Mouse (Mus musculus) heart, embryonic 10.5 days (tissue): ENCODE measurements at regions not wholly inside any gene's neighbourhood (a gene's known extent, or its start where the extent isn't known, plus 50 kb on each side); places are given as distances from the start of the nearest gene placed in this dataset.
A peak's percentile ranks its signal among the peaks of the same experiment; 100 is the strongest.

ENCODE experiments used
- DNase-seq: peaks from one replicate; pipeline ENCODE4 v3.0.0-alpha.2; 2017; ENCODE audit warnings: low spot score
- H3K27ac ChIP-seq: fragments of 300-500 bp; sonication (generic); 2 replicates; pipeline ENCODE4 v1.5.1; 2016; ENCODE audit warnings: mild to moderate bottlenecking
- H3K27me3 ChIP-seq: fragments of 300-500 bp; sonication (generic); 2 replicates; pipeline ENCODE4 v1.6.1; 2016; ENCODE audit warnings: mild to moderate bottlenecking; ENCODE audit not compliant: poor library complexity, insufficient read depth, severe bottlenecking
- H3K36me3 ChIP-seq: fragments of 300-500 bp; sonication (generic); 2 replicates; pipeline ENCODE4 v1.6.1; 2016; ENCODE audit warnings: mild to moderate bottlenecking, moderate library complexity
- H3K4me1 ChIP-seq: fragments of 300-500 bp; sonication (generic); 2 replicates; pipeline ENCODE4 v1.6.1; 2016; ENCODE audit warnings: mild to moderate bottlenecking
- H3K4me3 ChIP-seq: fragments of 300-500 bp; sonication (generic); 2 replicates; pipeline ENCODE4 v1.5.1; 2016; ENCODE audit warnings: mild to moderate bottlenecking, moderate library complexity
- H3K9me3 ChIP-seq: fragments of 300-500 bp; sonication (generic); 2 replicates; pipeline ENCODE4 v1.6.1; 2016; ENCODE audit warnings: mild to moderate bottlenecking, moderate library complexity
- WGBS: fragments of 180-500 bp; shearing (Covaris S2); methylation state at CpG from one replicate; pipeline ENCODE4 v1.1.7; 2016; 5-methylcytosine and 5-hydroxymethylcytosine counted together

DNA sequence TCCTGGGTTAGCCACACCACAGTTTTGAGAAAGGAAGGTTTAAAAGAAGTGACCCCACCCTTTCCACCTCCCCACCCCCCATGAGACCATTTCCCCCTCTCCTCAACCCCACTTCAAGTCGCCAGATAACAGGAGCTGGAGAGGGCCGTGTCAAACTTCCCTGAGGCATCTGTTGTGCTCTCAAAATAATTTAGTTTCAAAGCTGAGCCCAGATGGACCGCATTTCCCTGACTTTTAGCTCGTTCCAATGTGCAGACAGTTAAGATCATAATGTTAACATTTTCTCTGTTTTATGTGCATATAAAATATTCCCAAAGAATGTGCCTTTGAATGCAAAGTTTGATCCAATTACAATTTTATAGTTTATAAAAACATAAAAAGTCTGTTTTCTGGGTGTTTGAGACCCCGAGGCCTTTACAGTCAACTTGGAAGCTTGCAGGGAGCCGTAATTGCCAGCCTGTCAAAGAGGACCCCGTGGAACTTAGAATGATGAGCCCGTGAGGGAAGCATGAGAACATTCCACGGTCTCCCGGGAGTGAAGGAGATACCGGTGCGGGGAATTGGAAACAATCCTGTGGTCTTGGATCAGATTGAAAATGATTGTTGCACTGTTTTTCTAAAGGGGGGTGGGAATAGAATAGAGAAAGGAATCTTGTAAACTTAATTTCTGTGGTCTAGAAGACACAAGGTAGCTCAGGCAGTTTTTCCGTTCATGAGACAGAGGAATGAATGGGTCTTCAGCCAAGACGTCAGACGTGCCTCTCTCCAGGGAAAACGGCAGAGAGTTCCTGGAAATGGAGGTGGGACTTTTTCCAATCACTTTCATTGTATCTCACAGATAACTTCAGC, 903.3 kb downstream of the Mrps31 start:
- 62% methylated on average over 16 of the region's 16 CpGs for WGBS
- Histone ChIP-seq H3K27me3 (no peaks in the 10 kb centered on the region), H3K4me3 (no peak overlapping the region), H3K4me1 (peaks cover 7% of the 10 kb centered on the region; the same call in 1 of the 2 replicates), H3K27ac (no peak overlapping the region), H3K36me3 (no peaks in the 10 kb centered on the region), H3K9me3 (no peaks in the 10 kb centered on the region)
- DNase-seq = no peak

DNA sequence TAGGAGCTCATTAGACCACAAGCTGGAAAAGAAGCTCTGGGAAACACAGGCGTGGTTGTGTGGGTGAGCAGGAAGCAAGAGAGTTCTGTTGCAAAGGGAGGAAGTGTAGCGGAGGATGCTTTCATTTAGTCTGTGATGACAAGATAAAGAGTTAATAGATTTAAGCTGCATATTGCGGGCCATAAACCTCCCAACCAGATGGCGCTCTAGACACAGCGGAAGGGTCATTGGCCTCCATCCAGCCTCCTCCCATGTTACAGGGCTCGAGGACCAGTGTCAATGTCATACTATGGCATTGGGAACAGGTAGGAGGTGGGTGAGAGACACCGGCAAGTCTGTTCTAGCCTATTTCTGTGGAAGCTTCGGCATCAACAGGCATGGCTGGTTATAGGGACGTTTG, 908.4 kb downstream of the Mrps31 start:
- Histone ChIP-seq H3K9me3 (no peaks in the 10 kb centered on the region), H3K27ac (0 out of 2 replicates have a peak overlapping the region, but pooled peaks have one; percentile 6), H3K27me3 (no peaks in the 10 kb centered on the region), H3K36me3 (no peaks in the 10 kb centered on the region), H3K4me3 (no peak overlapping the region), H3K4me1 (peaks cover 12% of the 10 kb centered on the region)
- DNase-seq = no peak
- WGBS = 62% methylated on average over 9 of the region's 9 CpGs

DNA sequence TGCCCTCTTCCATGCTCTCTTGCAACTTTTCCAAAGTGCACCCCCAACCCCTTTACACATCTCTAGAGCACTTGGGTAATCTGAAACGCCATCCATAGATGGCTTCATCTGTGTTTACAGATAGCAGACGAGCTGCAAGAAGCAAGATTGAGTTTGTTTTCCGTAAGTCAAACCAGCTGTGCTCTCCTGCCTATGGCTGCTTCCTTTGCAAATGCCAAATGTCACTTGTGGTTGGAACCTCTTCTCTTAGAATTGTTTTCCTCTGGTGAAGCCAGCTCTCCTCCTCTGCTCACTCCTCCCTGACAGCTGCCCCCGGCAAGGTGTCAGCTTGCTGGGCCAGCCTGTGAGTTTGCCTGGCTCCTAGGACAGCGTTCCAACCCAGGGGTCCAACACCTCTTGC, 910.0 kb downstream of the Mrps31 start:
- no peak overlapping the region for H3K4me3 ChIP-seq
- no peaks in the 10 kb centered on the region for H3K27me3 ChIP-seq
- peaks cover 12% of the 10 kb centered on the region for H3K4me1 ChIP-seq
- 38% methylated on average over 5 of the region's 5 CpGs for WGBS
- DNase-seq = no peak
- H3K27ac ChIP-seq = no peak overlapping the region
- H3K9me3 ChIP-seq = no peaks in the 10 kb centered on the region
- no peaks in the 10 kb centered on the region for H3K36me3 ChIP-seq

DNA sequence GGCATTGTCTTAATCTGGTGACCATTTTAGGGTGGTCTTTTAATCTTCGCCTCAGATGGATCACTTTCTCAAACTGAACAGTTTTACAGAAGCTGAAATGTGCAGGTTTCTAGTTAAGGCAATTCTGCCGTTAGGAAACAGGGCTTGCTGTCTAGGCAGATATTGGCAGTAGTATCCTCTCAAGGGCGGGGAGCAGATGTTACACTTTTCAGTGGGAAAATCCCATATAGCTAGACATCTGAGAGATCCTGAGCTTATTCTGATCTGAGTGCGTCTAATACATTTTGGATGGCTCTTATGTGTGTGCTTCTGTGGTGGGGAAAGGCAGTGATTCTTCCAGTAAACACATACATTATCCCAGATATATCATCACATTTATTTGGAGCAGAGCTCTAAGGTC, 916.1 kb downstream of the Mrps31 start:
- Histone ChIP-seq H3K27me3 (no peaks in the 10 kb centered on the region), H3K27ac (no peak overlapping the region), H3K9me3 (no peaks in the 10 kb centered on the region), H3K36me3 (no peaks in the 10 kb centered on the region), H3K4me1 (no peaks in the 10 kb centered on the region), H3K4me3 (no peak overlapping the region)
- 80% methylated on average over 4 of the region's 4 CpGs for WGBS
- no peak for DNase-seq

DNA sequence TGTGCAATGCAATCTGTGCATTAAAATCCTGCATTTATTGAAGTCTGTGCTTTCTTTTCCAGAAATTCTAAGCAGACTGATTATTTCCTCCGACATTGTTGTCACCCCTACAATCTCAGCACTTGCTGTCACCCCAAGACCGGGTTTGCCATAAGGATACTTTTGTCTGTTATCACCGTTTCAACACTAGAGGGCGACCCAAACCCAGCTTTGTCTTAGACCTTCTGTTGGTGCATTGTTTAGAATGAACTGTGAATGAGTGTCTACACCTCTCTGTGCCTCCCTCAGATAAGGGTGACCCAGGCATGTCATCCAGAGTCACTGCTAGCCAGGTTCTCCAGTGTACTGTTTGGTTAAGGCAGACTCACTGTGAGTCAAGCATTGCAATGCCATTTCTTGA, 933.0 kb downstream of the Mrps31 start:
- no peaks in the 10 kb centered on the region for H3K36me3 ChIP-seq
- no peak overlapping the region for H3K4me3 ChIP-seq
- DNase-seq = no peak
- peaks cover 4% of the 10 kb centered on the region; the same call in 1 of the 2 replicates for H3K9me3 ChIP-seq
- no peaks in the 10 kb centered on the region for H3K4me1 ChIP-seq
- H3K27ac ChIP-seq = no peak overlapping the region
- no peaks in the 10 kb centered on the region for H3K27me3 ChIP-seq
- 22% methylated on average over 4 of the region's 4 CpGs for WGBS

DNA sequence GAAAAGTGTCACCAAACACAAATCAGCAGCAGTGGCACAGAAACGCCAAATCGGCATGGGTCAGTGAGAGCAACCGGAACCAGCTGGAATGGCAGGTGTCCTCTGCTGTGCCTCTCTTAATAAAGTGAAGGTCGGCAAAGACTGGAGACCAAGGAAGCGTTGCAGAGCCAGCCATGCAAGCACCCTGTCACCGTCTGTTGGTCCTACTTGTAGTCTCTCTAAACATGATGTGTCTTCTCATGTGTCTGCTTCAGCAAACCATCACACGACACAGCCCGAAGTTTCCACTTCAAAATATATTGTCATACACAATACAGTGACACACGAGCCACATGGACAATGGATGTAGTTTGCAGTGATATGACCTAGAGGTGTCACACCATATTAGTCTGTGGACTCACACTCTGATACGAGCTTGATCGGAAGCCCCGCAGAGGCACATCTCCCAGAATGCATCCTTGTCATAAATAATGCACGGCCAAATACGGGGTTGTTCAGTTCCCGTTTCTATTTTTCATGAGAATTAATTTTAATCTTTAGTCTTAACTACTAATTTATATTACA, 940.3 kb downstream of the Mrps31 start:
- H3K36me3 ChIP-seq = no peaks in the 10 kb centered on the region
- H3K9me3 ChIP-seq = no peaks in the 10 kb centered on the region
- 86% methylated on average over 15 of the region's 15 CpGs for WGBS
- H3K27ac ChIP-seq = no peak overlapping the region
- no peaks in the 10 kb centered on the region for H3K27me3 ChIP-seq
- no peak for DNase-seq
- peaks cover 11% of the 10 kb centered on the region for H3K4me1 ChIP-seq
- no peak overlapping the region for H3K4me3 ChIP-seq

DNA sequence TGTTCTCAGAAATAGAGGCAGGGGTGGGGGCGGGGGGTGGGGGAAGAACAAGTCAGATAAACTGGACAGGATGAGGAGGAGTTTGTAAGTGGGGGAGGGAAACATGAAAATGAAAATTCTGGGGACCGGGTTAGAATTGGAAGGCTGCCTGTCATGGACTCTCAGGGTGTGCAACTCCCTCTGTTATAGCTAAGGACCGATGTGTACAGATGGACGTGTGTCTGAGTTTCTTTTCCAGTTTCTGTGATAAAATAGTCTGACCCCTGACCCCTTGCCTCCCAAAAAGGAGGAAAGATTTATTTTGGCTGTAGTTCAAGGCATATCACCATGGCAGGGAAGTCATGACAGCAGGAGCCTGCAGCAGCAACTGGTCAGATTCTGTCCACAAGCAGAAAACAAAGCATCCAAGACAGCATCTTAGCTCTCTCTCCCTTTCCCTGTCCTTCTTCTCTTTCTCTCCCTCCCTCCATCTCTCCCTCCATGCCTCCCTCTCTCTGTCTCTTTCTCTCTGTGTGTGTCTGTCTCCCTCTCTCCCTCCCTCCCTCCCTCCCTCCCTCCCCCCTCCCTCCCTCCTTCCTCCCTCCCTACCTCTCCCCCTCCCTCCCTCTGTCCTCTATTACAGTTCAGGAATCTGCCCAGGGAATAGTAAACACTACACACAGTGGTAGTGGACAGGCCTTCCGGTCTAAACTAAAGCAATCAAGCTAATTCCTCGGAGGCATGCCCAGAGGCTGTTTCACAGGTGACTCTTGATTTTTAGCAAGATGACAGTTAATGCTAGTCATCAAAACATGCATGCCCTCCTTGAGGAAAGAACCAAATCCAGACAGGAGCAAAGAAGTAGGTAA, 941.3 kb downstream of the Mrps31 start:
- 0 out of 2 replicates have a peak overlapping the region, but pooled peaks have one; percentile 39 for H3K27ac ChIP-seq

DNA sequence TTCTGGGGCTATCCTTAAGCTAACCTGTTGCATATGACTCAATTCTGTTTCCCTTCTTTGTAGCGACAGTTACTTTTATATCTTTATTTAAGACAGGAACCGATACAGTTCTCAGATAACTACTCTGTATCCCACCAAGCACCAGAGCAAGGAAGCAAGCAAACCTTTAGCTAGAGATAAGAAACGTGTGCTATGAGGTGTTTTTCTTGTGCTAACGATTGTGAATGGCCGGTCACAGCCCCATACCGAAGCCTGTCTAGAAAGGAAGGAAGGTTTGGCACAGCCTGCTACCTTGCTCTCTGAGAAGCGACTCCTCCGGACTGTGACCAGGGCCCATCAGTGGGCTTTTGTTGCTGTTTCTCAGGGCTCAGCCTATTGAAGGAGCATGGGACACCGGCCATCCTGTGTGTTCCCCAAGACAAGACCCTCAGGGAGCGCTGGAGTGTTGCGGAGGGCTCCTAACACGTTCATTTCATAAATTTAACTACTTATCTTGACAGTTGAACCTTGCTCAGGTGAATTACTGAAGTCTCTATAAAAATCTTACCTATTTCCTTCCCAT, 949.0 kb downstream of the Mrps31 start:
- no peaks in the 10 kb centered on the region for H3K27me3 ChIP-seq
- peak overlapping the region; percentile 76 for H3K27ac ChIP-seq
- 0 out of 2 replicates have a peak, but pooled peaks cover 6% of the 10 kb centered on the region for H3K9me3 ChIP-seq
- DNase-seq = no peak
- no peak overlapping the region for H3K4me3 ChIP-seq
- no peaks in the 10 kb centered on the region for H3K36me3 ChIP-seq
- peaks cover 8% of the 10 kb centered on the region for H3K4me1 ChIP-seq
- WGBS = 42% methylated on average over 12 of the region's 12 CpGs

More for the DNA sequence above, 941.3 kb downstream of the Mrps31 start:
- Histone ChIP-seq H3K36me3 (no peaks in the 10 kb centered on the region), H3K9me3 (no peaks in the 10 kb centered on the region), H3K27me3 (no peaks in the 10 kb centered on the region), H3K4me3 (no peak overlapping the region), H3K4me1 (peaks cover 11% of the 10 kb centered on the region)
- WGBS = 38% methylated on average over 6 of the region's 6 CpGs
- no peak for DNase-seq

DNA sequence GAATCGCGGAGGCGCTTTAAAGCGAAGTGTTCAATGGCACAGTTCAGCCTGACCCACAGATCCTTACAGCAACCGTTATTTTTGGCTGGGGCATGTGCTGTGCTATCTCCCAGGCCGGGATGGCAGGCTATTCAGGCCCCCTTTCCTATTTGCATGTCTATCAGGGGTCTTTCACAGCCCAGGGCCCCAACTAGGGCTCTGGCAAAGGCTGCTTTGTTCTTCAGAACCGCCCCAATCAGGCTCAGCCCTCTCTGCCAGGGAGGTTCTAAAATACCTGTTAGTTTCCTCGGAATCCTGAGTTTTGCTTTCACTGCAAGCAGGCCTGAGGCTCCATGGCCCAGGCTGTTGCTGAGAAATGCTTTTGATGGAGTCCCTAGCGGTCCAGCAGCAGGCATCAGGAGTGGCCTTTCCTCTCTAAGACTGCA, 949.7 kb downstream of the Mrps31 start:
- Histone ChIP-seq H3K4me3 (no peak overlapping the region), H3K36me3 (no peaks in the 10 kb centered on the region), H3K27ac (peak overlapping the region; percentile 89), H3K27me3 (no peaks in the 10 kb centered on the region), H3K4me1 (peaks cover 8% of the 10 kb centered on the region), H3K9me3 (0 out of 2 replicates have a peak, but pooled peaks cover 6% of the 10 kb centered on the region)
- DNase-seq = peak; percentile 81
- 8% methylated on average over 9 of the region's 9 CpGs for whole genome bisulfite sequencing
